Mouse (Mus musculus): Measurements from ENCODE around the gene Olfr347.

The Olfr347 gene

DNA sequence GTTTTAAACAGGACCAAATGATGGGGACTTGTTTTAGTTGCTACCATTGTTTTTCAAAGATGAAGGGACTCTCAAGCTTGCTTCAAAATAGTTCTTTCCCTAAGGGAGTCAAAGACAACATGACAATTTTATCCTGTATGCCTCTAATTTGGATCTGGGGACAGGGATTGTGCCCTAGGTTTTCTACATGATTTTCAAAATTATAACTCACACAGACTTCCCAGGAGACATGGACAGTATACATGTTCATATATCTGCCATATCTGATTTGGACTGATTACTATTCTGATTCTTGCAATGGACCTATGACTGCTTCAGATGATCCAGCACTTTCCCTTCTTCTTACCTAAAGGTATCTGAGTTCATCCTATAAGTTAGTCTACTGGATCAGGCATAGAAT is at the start of gene Olfr347:
Gene Olfr347 (plus strand): TSS at position 301 of the 400 bp plus-strand sequence.
- no peak for DNase-seq (ENCODE audit: low spot score)

DNA sequence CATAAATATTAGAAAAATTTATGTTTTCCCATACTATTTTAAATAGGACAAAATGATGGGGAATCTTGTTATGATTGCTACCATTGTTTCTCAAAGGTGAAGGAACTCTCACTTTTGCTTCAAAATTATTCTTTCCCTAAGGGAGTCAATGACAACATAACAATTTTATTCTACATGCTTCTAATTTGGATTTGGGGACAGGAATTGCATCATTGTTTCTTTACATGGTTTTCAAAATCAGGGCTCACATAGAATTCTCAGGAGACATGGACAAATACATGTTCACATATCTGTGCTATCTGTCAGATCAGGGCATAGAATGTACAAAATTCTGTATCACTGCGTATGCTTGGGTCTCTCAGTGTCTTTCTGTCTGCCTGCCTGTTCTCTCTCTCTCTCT is 46.2 kb upstream of the Olfr347 start, which contains the start of gene Olfr346:
Gene Olfr346 (plus strand): TSS at position 301 of the 400 bp plus-strand sequence.
- no peak for DNase-seq (ENCODE audit: low spot score)

DNA sequence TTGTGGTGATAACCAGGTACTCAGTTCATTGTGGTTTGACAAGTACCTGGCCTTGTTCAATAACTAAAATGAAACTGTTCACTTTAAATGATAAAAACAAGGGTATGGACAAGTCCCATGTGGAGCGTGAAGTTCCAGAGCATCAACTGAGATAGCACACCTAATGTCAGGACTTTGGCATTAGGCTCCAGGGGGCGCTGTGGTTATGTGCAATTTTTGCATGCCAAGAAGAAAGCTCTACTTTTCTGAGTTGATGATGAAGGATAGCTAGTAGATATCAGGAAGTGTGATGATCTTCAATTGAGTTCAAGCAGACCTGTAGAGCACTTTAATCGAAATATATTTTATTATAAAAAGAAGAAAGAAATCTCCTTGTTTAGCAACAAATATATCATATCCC is 4.5 kb downstream of the Olfr347 start:
- no peak for DNase-seq (ENCODE audit: low spot score)

DNA sequence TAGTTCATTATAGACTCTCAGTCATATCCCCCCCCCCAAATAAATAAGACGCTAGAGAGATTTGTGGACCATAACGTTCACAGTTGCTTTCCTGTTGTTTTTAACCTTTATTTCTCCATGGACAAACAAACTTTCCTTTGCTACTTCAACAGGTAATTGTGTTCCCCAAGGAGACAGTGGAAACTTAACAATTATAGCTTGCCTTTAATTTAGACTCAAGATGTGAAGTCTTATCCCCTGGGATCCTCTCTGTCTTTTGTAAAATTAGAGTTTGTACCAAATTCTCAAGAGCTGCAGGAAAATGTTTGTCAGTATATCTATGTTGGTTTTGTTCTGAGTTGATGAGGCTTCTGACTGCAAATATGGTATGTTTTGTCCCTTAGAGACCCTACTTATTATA is 52.3 kb downstream of the Olfr347 start, which contains the start of gene Olfr348:
Gene Olfr348 (plus strand): TSS at position 301 of the 400 bp plus-strand sequence.
- no peak for DNase-seq (ENCODE audit: low spot score)

Data from ovary, postnatal 36 days (tissue).